Mouse (Mus musculus) embryo, embryonic 9.5 days (tissue): ENCODE results near the gene Gls2.
A peak's percentile ranks its signal among the peaks of the same experiment; 100 is the strongest.
"Not testable (repeated sequence)": the region's sequence is repeated elsewhere in the genome, so short reads cannot be mapped to it uniquely, and the experiment has no call there.

Experiments
- DNase-seq: peaks from one replicate; pipeline ENCODE4 v3.0.0-alpha.2; 2017; ENCODE audit errors: extremely low spot score

Gls2 gene

GRCm38 (mm10) chr10:128194551-128195461, 549 bp downstream of the Gls2 start:
- no peak for DNase-seq

GRCm38 (mm10) chr10:128201856-128202255, 7.6 kb downstream of the Gls2 start:
- no peak for DNase-seq

- DNase-seq: no peak
Observed at GRCm38 (mm10) chr10:128204941-128205340, 10.7 kb downstream of the Gls2 start.

GRCm38 (mm10) chr10:128208326-128208725, 14.1 kb downstream of the Gls2 start:
- no peak for DNase-seq

- no peak for DNase-seq
Observed at GRCm38 (mm10) chr10:128209311-128210009, 15.2 kb downstream of the Gls2 start.

- DNase-seq: no peak
Observed at GRCm38 (mm10) chr10:128210131-128210530, 15.9 kb downstream of the Gls2 start.

- DNase-seq: no peak
Observed at GRCm38 (mm10) chr10:128210954-128211353, 16.7 kb downstream of the Gls2 start.

GRCm38 (mm10) chr10:128211390-128212108, 17.3 kb downstream of the Gls2 start, which contains the start of gene Spryd4:
Gene Spryd4 (minus strand): TSS chr10:128211807.
- peak; percentile 91 for DNase-seq

- DNase-seq: no peak
Observed at GRCm38 (mm10) chr10:128212148-128212547, 17.9 kb downstream of the Gls2 start.

GRCm38 (mm10) chr10:128212871-128213323, 18.6 kb downstream of the Gls2 start:
- peak; percentile 74 for DNase-seq

GRCm38 (mm10) chr10:128214112-128214511, 19.9 kb downstream of the Gls2 start:
- not testable (repeated sequence) for DNase-seq

- DNase-seq: no peak
Observed at GRCm38 (mm10) chr10:128214981-128215380, 20.7 kb downstream of the Gls2 start.

- no peak for DNase-seq
Observed at GRCm38 (mm10) chr10:128218387-128219117, 24.3 kb downstream of the Gls2 start.

- DNase-seq: no peak
Observed at GRCm38 (mm10) chr10:128221533-128222286, 27.5 kb downstream of the Gls2 start.

GRCm38 (mm10) chr10:128225064-128225463, 30.8 kb downstream of the Gls2 start:
- DNase-seq: no peak

- DNase-seq: no peak
Observed at GRCm38 (mm10) chr10:128225538-128225937, 31.3 kb downstream of the Gls2 start, which contains the start of gene Mip. Gene Mip (plus strand): TSS chr10:128225838.

- DNase-seq: no peak
Observed at GRCm38 (mm10) chr10:128227592-128227991, 33.3 kb downstream of the Gls2 start.

GRCm38 (mm10) chr10:128228009-128228408, 33.8 kb downstream of the Gls2 start:
- DNase-seq: no peak

GRCm38 (mm10) chr10:128230582-128230981, 36.3 kb downstream of the Gls2 start:
- DNase-seq: no peak

GRCm38 (mm10) chr10:128231146-128231545, 36.9 kb downstream of the Gls2 start:
- DNase-seq: no peak
